Mouse (Mus musculus): Measurements from ENCODE around the gene Ppfibp1.

DNA sequence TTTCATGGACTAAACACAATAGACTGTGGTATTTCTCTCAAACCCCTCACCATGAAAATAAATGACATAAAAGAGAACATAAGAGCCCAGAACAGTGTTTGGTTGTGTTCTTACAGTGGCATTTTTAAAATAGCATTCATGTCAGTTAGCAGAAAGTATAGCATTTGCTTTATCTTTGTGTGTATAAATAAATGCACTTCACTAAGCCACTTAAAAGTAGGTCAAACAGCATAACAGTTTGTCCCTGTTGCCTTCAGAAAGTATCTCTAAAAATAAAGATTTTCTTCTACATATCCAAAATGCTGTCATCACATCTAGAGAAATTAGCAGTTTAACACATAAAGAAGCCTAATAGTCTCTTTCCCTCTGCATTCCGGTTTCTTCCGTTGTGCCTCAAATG is 30.9 kb upstream of the Ppfibp1 start:
- TF ChIP-seq CTCF (IDR thresholded peaks at IDR 0.05; ENCODE audit: low read depth, low read length) (no peak), GATA2 (IDR thresholded peaks at IDR 0.05; ENCODE audit: borderline replicate concordance, low read depth, low read length) (no peak)

Measured in G1E (cell line).